Comparison of ENCODE assay signal across 8 mouse cellular contexts in genomic region chr11:104171281-104171781, GRCm38 (mm10). TPM values are rescaled to one million over a fixed set of nuclear protein-coding genes. Genes with fewer than 3 reads are reported as not detected.
DNase-seq lines count a peak whose midpoint lies in the region; TF ChIP-seq lines count a peak whose summit lies in the region.
"Had no signal": no experiment of that assay in that cellular context is flagged by ENCODE, and none has a peak within 500 bp of the region (broad histone marks: within the 10 kb centered on the region; RNA-seq: fewer than 3 reads in every experiment).

No protein-coding gene starts in this region.

- H3K4me1 ChIP-seq in ES-E14 (ENCODE audit: control insufficient read depth in 2 of 2, insufficient read depth in 2 of 2, low read length in 2 of 2, poor library complexity in 1 of 2), result no peaks in the 10 kb centered on the region; a peak in 1 of 4 replicates
- 0 out of 2 replicates have a peak, but pooled peaks cover 5% of the 10 kb centered on the region for H3K4me1 ChIP-seq in hindbrain, embryonic 10.5 days (replicated peaks)
- no peaks in the 10 kb centered on the region for H3K4me1 ChIP-seq in midbrain, embryonic 10.5 days
- H3K4me1 ChIP-seq: lung, embryonic 15.5 days had no signal

- peaks cover 32% of the 10 kb centered on the region for H3K27me3 ChIP-seq in hindbrain, embryonic 10.5 days (ENCODE audit: insufficient read depth, poor library complexity, severe bottlenecking)
- H3K27me3 ChIP-seq in midbrain, embryonic 10.5 days (ENCODE audit: low read depth, poor library complexity, severe bottlenecking), result 0 out of 2 replicates have a peak, but pooled peaks cover 2% of the 10 kb centered on the region
- H3K27me3 ChIP-seq: lung, embryonic 15.5 days had no signal

- in situ Hi-C loops in ES-E14 (cut with MboI; ENCODE audit: low sequenced_read_pairs in 2 of 2, unreplicated experiment in 2 of 2), result loop anchor here in 1 of 2 experiments (10.0 kb wide), 1 partner anchor 187 kb away; no protein-coding TSS in a partner anchor

- H3K36me3 ChIP-seq in ES-E14 (ENCODE audit: control insufficient read depth, insufficient read depth, low read length, poor library complexity, severe bottlenecking), result no peaks in the 10 kb centered on the region
- H3K36me3 ChIP-seq in hindbrain, embryonic 10.5 days, result no peaks in the 10 kb centered on the region
- no peaks in the 10 kb centered on the region for H3K36me3 ChIP-seq in midbrain, embryonic 10.5 days
- H3K36me3 ChIP-seq: lung, embryonic 15.5 days had no signal

- no peak overlapping the region for H3K9ac ChIP-seq in ES-E14 (ENCODE audit: insufficient read depth, low read depth, low read length, poor library complexity, severe bottlenecking)
- H3K9ac ChIP-seq: lung, embryonic 15.5 days had no signal

- no peak overlapping the region for H3K4me3 ChIP-seq in ES-E14 (ENCODE audit: insufficient read depth in 1 of 2, low read depth in 1 of 2, low read length in 2 of 2, poor library complexity in 1 of 2, severe bottlenecking in 1 of 2)
- no peak overlapping the region for H3K4me3 ChIP-seq in hindbrain, embryonic 10.5 days
- H3K4me3 ChIP-seq in midbrain, embryonic 10.5 days, result no peak overlapping the region
- H3K4me3 ChIP-seq: lung, embryonic 15.5 days had no signal

- no peaks in the 10 kb centered on the region for H3K9me3 ChIP-seq in ES-E14 (ENCODE audit: control insufficient read depth, insufficient read depth, low read depth, low read length)
- H3K9me3 ChIP-seq in hindbrain, embryonic 10.5 days, result no peaks in the 10 kb centered on the region
- no peaks in the 10 kb centered on the region for H3K9me3 ChIP-seq in midbrain, embryonic 10.5 days (replicated peaks)
- H3K9me3 ChIP-seq: lung, embryonic 15.5 days had no signal

- peak; percentile 49 for DNase-seq in ES-E14 (ENCODE audit: low read depth, low spot score)
- DNase-seq in adrenal gland, postnatal 14 days, result peak; percentile 72
- DNase-seq in embryo, embryonic 9.5 days (ENCODE audit: extremely low spot score), result peak; percentile 66
- DNase-seq in hindbrain, embryonic 10.5 days (ENCODE audit: low spot score), result peak; percentile 75
- DNase-seq in left cerebral cortex, adult 11 months (ENCODE audit: low spot score), result peak; percentile 66
- DNase-seq in midbrain, embryonic 10.5 days (ENCODE audit: low spot score), result peak; percentile 76
- DNase-seq in right cerebral cortex, postnatal 4 days, result peak; percentile 80

- WGBS in hindbrain, embryonic 10.5 days, result 35% methylated on average over 12 of the region's 12 CpGs
- 35% methylated on average over 12 of the region's 12 CpGs for WGBS in midbrain, embryonic 10.5 days

- H3K27ac ChIP-seq in ES-E14 (ENCODE audit: insufficient read depth, low read depth, low read length, poor library complexity, severe bottlenecking), result no peak overlapping the region
- H3K27ac ChIP-seq in hindbrain, embryonic 10.5 days, result no peak overlapping the region
- H3K27ac ChIP-seq in midbrain, embryonic 10.5 days (replicated peaks), result no peak overlapping the region
- H3K27ac ChIP-seq: lung, embryonic 15.5 days had no signal

TF ChIP-seq in ES-E14, 5 proteins besides CTCF, POLR2A, EP300 and RAD21:
- TF ChIP-seq HCFC1 (IDR thresholded peaks at IDR 0.05; ENCODE audit: borderline replicate concordance, insufficient read depth, low read length), result peak; percentile 56; the same call in 1 of the 2 replicates
- no peak for TF ChIP-seq ZNF384 (IDR thresholded peaks at IDR 0.05; ENCODE audit: low read depth, low read length)
- TF ChIP-seq ZC3H11A (IDR thresholded peaks at IDR 0.05; ENCODE audit: borderline replicate concordance, low read depth, low read length), result peak; percentile 92
- peak; percentile 66 for TF ChIP-seq MAFK (IDR thresholded peaks at IDR 0.05; ENCODE audit: insufficient read depth, low read depth, low read length)
TF ChIP-seq in ES-E14: peak in this region for 3.

RNA-seq across cellular contexts. Expression of gene Sppl2c, which starts 14.8 kb away (rescaled TPM):
- not detected in 2 replicates for total RNA-seq in ES-E14 (2012; rRNA removed)
- total RNA-seq in adrenal gland, postnatal 14 days (2021), result not detected in 2 replicates
- not detected in 2 replicates for polyA plus RNA-seq in hindbrain, embryonic 10.5 days (2016; fragmentation: Nextera tagmentation; extraction: Ambion mirVana)
- polyA plus RNA-seq in midbrain, embryonic 10.5 days (2016; fragmentation: Nextera tagmentation; extraction: Ambion mirVana), result not detected in 2 replicates
- polyA plus RNA-seq: lung, embryonic 15.5 days had no signal

RNA-seq across cellular contexts. Expression of gene Crhr1, which starts 38.7 kb away (rescaled TPM):
- total RNA-seq in ES-E14 (2012; rRNA removed), result 0.09 and 0.11 TPM in 2 replicates
- 0.15 TPM in 1 of 2 replicates, not detected in the other for total RNA-seq in adrenal gland, postnatal 14 days (2021)
- polyA plus RNA-seq in hindbrain, embryonic 10.5 days (2016; fragmentation: Nextera tagmentation; extraction: Ambion mirVana), result 0.31 and 0.95 TPM in 2 replicates
- polyA plus RNA-seq in midbrain, embryonic 10.5 days (2016; fragmentation: Nextera tagmentation; extraction: Ambion mirVana), result 0.10 and 0.12 TPM in 2 replicates
- polyA plus RNA-seq: lung, embryonic 15.5 days had no signal

RNA-seq across cellular contexts. Expression of gene Mapt, which starts 59.9 kb away (rescaled TPM):
- total RNA-seq in ES-E14 (2012; rRNA removed), result 8.8 and 9.7 TPM in 2 replicates
- total RNA-seq in adrenal gland, postnatal 14 days (2021), result 72.8 and 74.8 TPM in 2 replicates
- 23.3 and 67.7 TPM in 2 replicates for polyA plus RNA-seq in hindbrain, embryonic 10.5 days (2016; fragmentation: Nextera tagmentation; extraction: Ambion mirVana)
- 23.7 and 47.2 TPM in 2 replicates for polyA plus RNA-seq in midbrain, embryonic 10.5 days (2016; fragmentation: Nextera tagmentation; extraction: Ambion mirVana)
